Mouse (Mus musculus) neural tube, embryonic 11.5 days (tissue): ENCODE results near the gene Acadl. TPM values are rescaled to one million over a fixed set of nuclear protein-coding genes. Genes with fewer than 3 reads are reported as not detected.
A peak's percentile ranks its signal among the peaks of the same experiment; 100 is the strongest.

Experiments
- ATAC-seq: fragments of 200-750 bp; cut with Nextera tagmentation; 2 replicates; pipeline ENCODE4 v1.8.0; 2017; ENCODE audit warnings: moderate number of reproducible peaks, mild to moderate bottlenecking, moderate TSS enrichment, moderate library complexity; ENCODE audit not compliant: insufficient read depth, low FRiP score, low TSS enrichment
- DNase-seq: peaks from one replicate; pipeline ENCODE4 v3.0.0-alpha.2; 2015; ENCODE audit warnings: low spot score
- H3K27ac ChIP-seq: fragments of 300-500 bp; sonication (generic); 2 replicates; pipeline ENCODE4 v1.5.1; 2014; ENCODE audit warnings: low read depth, mild to moderate bottlenecking, low read length
- H3K27me3 ChIP-seq: fragments of 300-500 bp; sonication (generic); 2 replicates; pipeline ENCODE4 v1.6.1; 2014; ENCODE audit warnings: mild to moderate bottlenecking, low read length, mixed read lengths; ENCODE audit not compliant: control insufficient read depth, insufficient read depth
- H3K36me3 ChIP-seq: fragments of 300-500 bp; sonication (generic); 2 replicates; pipeline ENCODE4 v1.6.1; 2014; ENCODE audit warnings: mild to moderate bottlenecking, low read length, moderate library complexity, mixed read lengths; ENCODE audit not compliant: control insufficient read depth, insufficient read depth
- H3K4me1 ChIP-seq: fragments of 300-500 bp; sonication (generic); 2 replicates; pipeline ENCODE4 v1.6.1; 2014; ENCODE audit warnings: low read length, mixed read lengths; ENCODE audit not compliant: control insufficient read depth, insufficient read depth
- H3K4me2 ChIP-seq: fragments of 300-500 bp; sonication (generic); 2 replicates; pipeline ENCODE4 v1.6.1; 2014; ENCODE audit warnings: low read depth, mild to moderate bottlenecking, moderate library complexity
- H3K4me3 ChIP-seq: fragments of 300-500 bp; sonication (generic); 2 replicates; pipeline ENCODE4 v1.5.1; 2014; ENCODE audit warnings: low read depth, low read length
- H3K9ac ChIP-seq: fragments of 300-500 bp; sonication (generic); 2 replicates; pipeline ENCODE4 v1.6.1; 2014; ENCODE audit warnings: mild to moderate bottlenecking, low read length
- H3K9me3 ChIP-seq: fragments of 300-500 bp; sonication (generic); 2 replicates; pipeline ENCODE4 v1.6.1; 2016; ENCODE audit warnings: low read length; ENCODE audit not compliant: control insufficient read depth
- WGBS: fragments of 180-500 bp; shearing (Covaris S2); extraction: QIAGEN DNeasy Blood & Tissue Kit; methylation state at CpG from one replicate; pipeline ENCODE4 v1.1.7; 2014; 5-methylcytosine and 5-hydroxymethylcytosine counted together
- polyA plus RNA-seq: library from polyadenylated mRNA; unstranded; fragments of >200 nt; fragmentation: Nextera tagmentation; extraction: Ambion mirVana; gene quantifications from 2 replicates; pipeline ENCODE4 v1.2.1, GENCODE M21; 2014

The Acadl gene
- polyA plus RNA-seq, 1 experiment from 2014 or later, result 56.3 TPM

- 92% methylated on average over 5 of the region's 5 CpGs for WGBS
- Histone ChIP-seq H3K4me1 (no peaks in the 10 kb centered on the region), H3K36me3 (peaks cover 3% of the 10 kb centered on the region; the same call in 1 of the 2 replicates), H3K27me3 (no peaks in the 10 kb centered on the region), H3K4me2 (no peak overlapping the region), H3K9ac (no peak overlapping the region), H3K9me3 (no peaks in the 10 kb centered on the region), H3K4me3 (no peak overlapping the region), H3K27ac (no peak overlapping the region)
- no peak for DNase-seq
- no peak for ATAC-seq
Measured at GRCm38 (mm10) chr1:66845690-66846318, 17.3 kb downstream of the Acadl start.

DNA sequence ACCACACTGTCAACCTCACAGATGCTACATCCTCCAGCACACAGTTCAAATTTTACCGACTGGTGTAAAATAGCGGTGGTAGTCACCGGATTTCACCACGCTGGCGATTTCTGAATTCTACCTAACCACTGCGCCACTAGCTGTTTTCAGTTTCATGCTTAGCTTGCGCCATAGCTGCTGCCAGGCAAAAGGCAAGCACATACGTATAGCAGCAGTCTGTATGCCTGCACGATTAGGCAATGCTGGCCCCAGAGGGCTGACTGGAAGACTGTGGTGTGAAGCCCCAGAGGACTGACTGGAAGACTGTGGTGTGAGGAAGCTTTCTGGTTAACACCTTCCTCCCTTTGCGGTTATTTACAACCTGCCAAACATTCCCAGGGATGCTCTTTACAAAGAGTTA is 21.1 kb downstream of the Acadl start:
- DNase-seq, result no peak
- H3K9ac ChIP-seq, result no peak overlapping the region
- WGBS, result 69% methylated on average over 10 of the region's 10 CpGs
- no peaks in the 10 kb centered on the region for H3K4me1 ChIP-seq
- H3K36me3 ChIP-seq, result no peaks in the 10 kb centered on the region
- no peak overlapping the region for H3K4me3 ChIP-seq
- H3K27ac ChIP-seq, result no peak overlapping the region
- no peak overlapping the region for H3K4me2 ChIP-seq
- no peaks in the 10 kb centered on the region for H3K27me3 ChIP-seq
- H3K9me3 ChIP-seq, result no peaks in the 10 kb centered on the region
- no peak for ATAC-seq

GRCm38 (mm10) chr1:66841510-66841909 is 21.6 kb downstream of the Acadl start:
- no peak for ATAC-seq
- no peak for DNase-seq
- no peak overlapping the region for H3K27ac ChIP-seq
- H3K27me3 ChIP-seq, result no peaks in the 10 kb centered on the region
- H3K9ac ChIP-seq, result no peak overlapping the region
- no peak overlapping the region for H3K4me3 ChIP-seq
- H3K4me1 ChIP-seq, result no peaks in the 10 kb centered on the region
- H3K4me2 ChIP-seq, result no peak overlapping the region
- WGBS, result 81% methylated on average over 6 of the region's 6 CpGs
- H3K36me3 ChIP-seq, result no peaks in the 10 kb centered on the region
- H3K9me3 ChIP-seq, result no peaks in the 10 kb centered on the region

DNA sequence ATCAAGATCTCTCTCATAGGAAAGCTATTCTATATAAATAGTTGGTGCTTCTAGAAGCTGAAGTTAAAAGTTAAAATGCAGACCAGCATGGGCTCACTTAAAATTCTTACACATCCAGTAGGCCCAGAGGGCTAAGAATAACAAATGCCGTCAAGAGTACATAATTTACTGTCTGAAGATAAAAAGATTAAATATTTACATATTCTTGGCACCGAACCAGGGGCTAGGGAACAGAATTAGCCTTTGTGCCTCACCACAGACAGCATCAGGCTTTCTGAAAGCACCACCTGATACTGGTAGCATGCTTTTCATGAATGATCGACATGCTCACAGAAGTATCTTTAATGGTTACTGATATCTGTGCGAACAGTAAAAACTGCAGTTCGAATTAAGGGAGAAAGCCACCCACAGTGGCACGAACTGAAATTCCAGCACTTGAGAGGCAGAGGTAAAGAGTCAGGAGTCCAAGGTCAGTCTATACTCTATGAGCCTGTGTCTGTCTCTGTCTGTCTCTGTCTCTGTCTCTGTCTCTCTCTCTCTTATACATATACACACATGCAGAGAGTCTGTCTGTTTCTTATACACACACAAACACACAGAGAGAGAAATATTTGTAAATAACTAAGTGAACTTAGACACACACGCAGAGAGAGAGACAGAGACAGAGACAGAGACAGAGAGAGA is 23.2 kb downstream of the Acadl start:
- H3K27me3 ChIP-seq, result no peaks in the 10 kb centered on the region
- DNase-seq, result no peak
- H3K27ac ChIP-seq, result no peak overlapping the region
- H3K4me3 ChIP-seq, result no peak overlapping the region
- no peak overlapping the region for H3K4me2 ChIP-seq
- H3K9me3 ChIP-seq, result no peaks in the 10 kb centered on the region
- ATAC-seq, result no peak
- H3K9ac ChIP-seq, result no peak overlapping the region
- 81% methylated on average over 7 of the region's 7 CpGs for WGBS
- H3K4me1 ChIP-seq, result no peaks in the 10 kb centered on the region
- H3K36me3 ChIP-seq, result no peaks in the 10 kb centered on the region

DNA sequence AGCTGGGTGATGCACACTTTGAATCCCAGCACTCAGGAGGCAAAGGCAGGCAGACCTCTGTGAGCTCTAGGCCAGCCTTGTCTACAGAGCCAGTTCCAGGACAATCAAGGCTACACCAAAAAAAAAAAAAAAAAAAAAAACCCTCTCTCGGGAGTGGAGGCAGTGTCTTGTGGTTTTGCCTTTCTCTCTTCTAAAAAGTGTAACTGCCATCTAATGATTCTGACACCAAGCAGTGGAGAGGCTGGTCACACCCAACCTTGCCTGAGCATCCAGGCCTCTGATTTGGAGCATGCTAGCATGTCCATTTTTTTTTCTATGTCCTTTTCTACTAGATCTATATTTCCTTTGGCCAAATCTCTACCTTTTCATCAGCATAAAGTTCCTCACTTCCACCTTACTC is 23.9 kb downstream of the Acadl start:
- no peaks in the 10 kb centered on the region for H3K27me3 ChIP-seq
- no peak overlapping the region for H3K4me3 ChIP-seq
- WGBS, result 73% methylated on average over 1 of the region's 1 CpGs
- no peak overlapping the region for H3K9ac ChIP-seq
- no peak overlapping the region for H3K4me2 ChIP-seq
- no peak for ATAC-seq
- DNase-seq, result no peak
- H3K4me1 ChIP-seq, result no peaks in the 10 kb centered on the region
- no peaks in the 10 kb centered on the region for H3K36me3 ChIP-seq
- H3K27ac ChIP-seq, result no peak overlapping the region
- H3K9me3 ChIP-seq, result no peaks in the 10 kb centered on the region

DNA sequence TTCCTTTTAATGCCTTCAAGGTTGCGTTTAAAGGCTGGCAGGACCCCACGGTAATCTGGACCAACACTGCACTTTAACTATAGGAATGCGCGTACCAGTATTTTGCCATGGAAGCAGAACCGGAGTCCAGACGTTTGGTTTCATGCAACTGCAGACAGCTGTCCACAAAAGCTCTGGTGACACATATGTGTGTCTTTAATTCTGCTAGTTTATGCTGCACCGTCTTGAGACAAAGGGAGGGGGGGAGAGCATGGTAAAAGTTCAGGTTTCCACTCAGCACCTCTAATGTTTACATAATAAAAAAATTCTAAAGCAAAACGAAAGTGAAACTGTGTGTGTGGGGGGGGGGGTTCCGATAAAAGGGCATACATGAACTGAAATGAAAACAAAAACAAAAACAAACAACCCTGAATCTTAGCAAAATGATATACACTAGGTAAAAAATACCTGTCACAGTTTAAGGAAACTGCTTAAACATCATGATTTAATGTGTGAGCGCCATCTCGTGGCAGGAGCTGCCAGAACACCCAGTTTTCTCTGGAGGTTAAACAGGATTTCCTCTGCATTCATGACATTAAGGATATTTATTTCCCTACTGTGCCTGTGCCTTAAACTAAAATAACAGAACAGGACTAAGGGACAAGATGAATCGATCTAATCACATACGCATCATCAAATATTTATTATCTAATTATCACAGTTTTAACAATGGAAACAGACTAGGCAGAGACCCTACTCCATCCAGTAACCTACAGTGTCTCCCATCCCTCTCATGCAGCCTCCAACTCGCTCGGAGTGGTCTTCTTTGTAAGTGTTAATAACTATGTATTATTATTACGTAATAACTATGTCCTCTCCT is 24.7 kb downstream of the Acadl start:
- Histone ChIP-seq H3K9ac (no peak overlapping the region), H3K27me3 (no peaks in the 10 kb centered on the region), H3K36me3 (no peaks in the 10 kb centered on the region), H3K9me3 (no peaks in the 10 kb centered on the region), H3K4me3 (no peak overlapping the region), H3K4me2 (no peak overlapping the region), H3K4me1 (no peaks in the 10 kb centered on the region), H3K27ac (no peak overlapping the region)
- ATAC-seq (0 out of 2 replicates have a peak, but pooled peaks have one; percentile 48), DNase-seq (peak; percentile 74)
- 58% methylated on average over 16 of the region's 16 CpGs for WGBS

GRCm38 (mm10) chr1:66837207-66837606 is 25.9 kb downstream of the Acadl start:
- H3K4me2 ChIP-seq, result no peak overlapping the region
- no peak overlapping the region for H3K27ac ChIP-seq
- H3K9ac ChIP-seq, result no peak overlapping the region
- no peaks in the 10 kb centered on the region for H3K9me3 ChIP-seq
- no peaks in the 10 kb centered on the region for H3K4me1 ChIP-seq
- H3K27me3 ChIP-seq, result no peaks in the 10 kb centered on the region
- ATAC-seq (no peak), DNase-seq (no peak)
- H3K4me3 ChIP-seq, result no peak overlapping the region
- H3K36me3 ChIP-seq, result no peaks in the 10 kb centered on the region
- WGBS, result 91% methylated on average over 3 of the region's 3 CpGs

GRCm38 (mm10) chr1:66832636-66833165 is 30.4 kb downstream of the Acadl start:
- no peak overlapping the region for H3K4me3 ChIP-seq
- ATAC-seq (no peak), DNase-seq (no peak)
- no peaks in the 10 kb centered on the region for H3K27me3 ChIP-seq
- no peak overlapping the region for H3K27ac ChIP-seq
- no peaks in the 10 kb centered on the region for H3K9me3 ChIP-seq
- H3K9ac ChIP-seq, result no peak overlapping the region
- no peaks in the 10 kb centered on the region for H3K4me1 ChIP-seq
- no peaks in the 10 kb centered on the region for H3K36me3 ChIP-seq
- WGBS, result 91% methylated on average over 7 of the region's 7 CpGs
- H3K4me2 ChIP-seq, result no peak overlapping the region
